Mouse (Mus musculus): Measurements from ENCODE around the gene Bbc3. TPM values are rescaled to one million over a fixed set of nuclear protein-coding genes. Genes with fewer than 3 reads are reported as not detected.
"Not testable (repeated sequence)": the region's sequence is repeated elsewhere in the genome, so short reads cannot be mapped to it uniquely, and the experiment has no call there.

The Bbc3 gene
- 38.5 and 38.7 TPM in 2 replicates for polyA plus RNA-seq (2011; ENCODE audit: insufficient read depth, insufficient read length, low read depth, missing spikeins)

DNA sequence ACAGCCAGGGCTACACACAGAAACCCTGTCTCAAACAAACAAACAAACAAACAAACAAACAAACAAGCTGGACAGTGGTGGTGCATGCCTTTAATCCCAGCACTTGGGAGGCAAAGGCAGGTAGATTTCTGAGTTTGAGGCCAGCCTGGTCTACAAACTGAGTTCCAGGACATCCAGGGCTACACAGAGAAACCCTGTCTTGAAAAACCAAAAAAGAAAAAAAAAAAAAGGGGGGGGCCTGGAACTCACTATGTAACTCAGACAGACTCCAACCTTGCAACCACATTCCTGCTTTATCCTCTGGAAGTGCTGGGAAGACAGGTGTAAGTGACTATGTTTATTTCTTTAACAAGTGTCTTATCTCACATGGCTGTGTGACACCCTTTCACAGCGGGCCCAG lies at the start of gene Bbc3:
Gene Bbc3 (plus strand): TSS at position 301 of the 400 bp plus-strand sequence.
- H3K27me3 ChIP-seq (ENCODE audit: control insufficient read depth, insufficient read depth, low read length, poor library complexity, severe bottlenecking); H3K4me1 ChIP-seq (ENCODE audit: control insufficient read depth, insufficient read depth, low read length); H3K36me3 ChIP-seq (ENCODE audit: control insufficient read depth, insufficient read depth, low read length, poor library complexity, severe bottlenecking); H3K9me3 ChIP-seq (replicated peaks; ENCODE audit: control insufficient read depth, insufficient read depth, low read length, poor library complexity, severe bottlenecking): not testable (repeated sequence)
- peak within 1 kb of the TSS; percentile 47 for H3K4me3 ChIP-seq (ENCODE audit: low read depth, low read length)
- H3K27ac ChIP-seq (ENCODE audit: insufficient read depth, low read length) = peak within 1 kb of the TSS; percentile 85
- H3K9ac ChIP-seq (ENCODE audit: low read depth, poor library complexity, severe bottlenecking) = peak within 1 kb of the TSS; percentile 84

DNA sequence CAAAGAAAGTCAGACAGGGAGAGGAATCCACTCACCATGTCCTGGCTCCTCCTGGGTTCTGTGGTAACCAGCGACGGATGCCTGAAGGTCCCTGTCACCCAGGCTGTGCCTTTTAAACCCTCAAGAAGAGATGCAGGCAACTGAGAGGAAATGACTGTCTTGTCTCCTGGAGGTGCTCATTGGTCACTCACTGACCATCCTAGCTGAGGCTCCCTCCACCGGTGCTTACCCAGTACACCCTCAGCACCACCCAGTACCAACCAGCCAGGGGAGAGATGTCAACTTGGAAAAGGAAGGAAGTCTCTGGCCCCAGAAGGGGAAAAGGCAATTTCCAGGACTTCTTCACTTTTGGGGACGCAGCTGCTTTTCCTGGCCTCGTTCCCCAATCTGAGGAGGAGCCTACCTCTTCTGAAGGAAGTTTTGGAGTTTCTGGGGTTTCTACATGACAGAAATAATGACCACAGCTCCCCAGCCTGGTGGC lies 49.0 kb upstream of the Bbc3 start, which contains the start of gene C5ar1:
Gene C5ar1 (minus strand): TSS at position 431 of the 481 bp plus-strand sequence.
- Histone ChIP-seq H3K36me3 (ENCODE audit: control insufficient read depth, insufficient read depth, low read length, poor library complexity, severe bottlenecking) (no peaks in the 10 kb centered on the region), H3K4me3 (ENCODE audit: low read depth, low read length) (no peak within 1 kb of the TSS), H3K9ac (ENCODE audit: low read depth, poor library complexity, severe bottlenecking) (no peak within 1 kb of the TSS), H3K27me3 (ENCODE audit: control insufficient read depth, insufficient read depth, low read length, poor library complexity, severe bottlenecking) (no peaks in the 10 kb centered on the region), H3K4me1 (ENCODE audit: control insufficient read depth, insufficient read depth, low read length) (no peaks in the 10 kb centered on the region), H3K9me3 (replicated peaks; ENCODE audit: control insufficient read depth, insufficient read depth, low read length, poor library complexity, severe bottlenecking) (no peaks in the 10 kb centered on the region; the same call in 1 of the 2 replicates), H3K27ac (ENCODE audit: insufficient read depth, low read length) (no peak within 1 kb of the TSS)
- TF ChIP-seq CTCF (IDR thresholded peaks at IDR 0.05; ENCODE audit: low read depth, low read length) (no peak), POLR2A (IDR thresholded peaks at IDR 0.05; ENCODE audit: insufficient read depth, low read length) (no peak), EP300 (IDR thresholded peaks at IDR 0.05; ENCODE audit: insufficient read depth, low read depth, low read length) (no peak)

DNA sequence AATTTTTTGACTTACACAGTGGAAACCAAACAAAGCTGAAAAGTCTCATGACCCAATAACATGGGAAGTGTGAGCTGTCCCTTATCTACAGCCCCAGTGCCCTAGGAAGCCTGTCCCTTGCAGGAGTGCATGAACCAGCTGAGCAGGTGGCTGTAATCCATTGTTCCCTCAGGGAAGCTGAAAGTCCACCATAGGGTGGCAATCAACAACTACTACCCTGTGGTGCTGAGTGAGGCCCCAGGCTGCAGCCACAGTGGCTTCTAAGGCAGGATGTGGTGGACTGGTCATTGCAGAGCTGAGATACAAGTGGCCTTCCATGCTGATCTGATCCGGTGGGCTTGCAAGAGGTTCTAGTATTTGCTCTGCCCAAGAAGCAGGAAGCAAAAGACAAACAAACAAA lies 47.1 kb upstream of the Bbc3 start:
- no peak overlapping the region for H3K27ac ChIP-seq (ENCODE audit: insufficient read depth, low read length)
- TF ChIP-seq CTCF (IDR thresholded peaks at IDR 0.05; ENCODE audit: low read depth, low read length) (no peak), POLR2A (IDR thresholded peaks at IDR 0.05; ENCODE audit: insufficient read depth, low read length) (no peak), EP300 (IDR thresholded peaks at IDR 0.05; ENCODE audit: insufficient read depth, low read depth, low read length) (no peak)
- H3K9me3 ChIP-seq (replicated peaks; ENCODE audit: control insufficient read depth, insufficient read depth, low read length, poor library complexity, severe bottlenecking) = no peaks in the 10 kb centered on the region; the same call in none of the 2 replicates
- H3K9ac ChIP-seq (ENCODE audit: low read depth, poor library complexity, severe bottlenecking) = no peak overlapping the region
- no peaks in the 10 kb centered on the region for H3K27me3 ChIP-seq (ENCODE audit: control insufficient read depth, insufficient read depth, low read length, poor library complexity, severe bottlenecking)
- no peaks in the 10 kb centered on the region for H3K4me1 ChIP-seq (ENCODE audit: control insufficient read depth, insufficient read depth, low read length)
- H3K4me3 ChIP-seq (ENCODE audit: low read depth, low read length) = no peak overlapping the region
- no peaks in the 10 kb centered on the region for H3K36me3 ChIP-seq (ENCODE audit: control insufficient read depth, insufficient read depth, low read length, poor library complexity, severe bottlenecking)

DNA sequence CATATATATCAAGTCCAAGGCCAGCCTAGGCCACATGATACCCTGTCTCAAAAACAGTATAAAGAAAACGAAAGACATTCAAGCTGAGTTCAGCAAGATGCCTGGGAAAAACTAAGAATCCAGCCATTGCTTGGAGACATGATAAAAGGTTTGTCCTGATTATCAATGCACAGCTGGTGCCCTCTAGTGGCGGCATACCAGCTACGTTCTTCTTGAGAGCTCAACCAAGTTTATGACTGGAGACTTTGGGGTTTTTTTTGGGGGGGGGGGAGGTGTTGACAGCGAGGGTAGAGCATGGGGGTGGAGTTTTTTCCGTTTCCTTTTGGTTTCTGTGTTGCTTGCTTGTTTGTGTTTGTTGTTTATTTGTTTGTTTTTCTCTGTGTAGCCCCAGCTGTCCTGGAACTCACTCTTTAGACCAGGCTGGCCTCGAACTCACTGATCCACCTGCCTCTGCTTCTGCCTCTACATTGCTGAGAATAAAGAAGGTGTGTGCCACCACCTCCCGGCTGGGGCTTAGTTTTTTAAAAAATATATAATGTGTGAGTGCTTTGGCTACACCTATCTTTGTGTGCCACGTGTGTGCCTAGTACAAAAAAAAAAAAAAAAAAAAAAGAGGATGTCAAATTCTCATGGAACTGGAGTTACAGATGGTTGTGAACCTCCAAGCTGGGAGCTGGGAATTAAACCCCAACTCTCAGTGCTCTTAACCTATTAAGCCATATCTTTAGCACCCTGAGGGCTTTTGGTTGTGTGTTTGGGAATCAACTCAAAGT lies 45.0 kb upstream of the Bbc3 start:
- Histone ChIP-seq H3K27me3 (ENCODE audit: control insufficient read depth, insufficient read depth, low read length, poor library complexity, severe bottlenecking) (no peaks in the 10 kb centered on the region), H3K27ac (ENCODE audit: insufficient read depth, low read length) (no peak overlapping the region), H3K36me3 (ENCODE audit: control insufficient read depth, insufficient read depth, low read length, poor library complexity, severe bottlenecking) (no peaks in the 10 kb centered on the region), H3K4me1 (ENCODE audit: control insufficient read depth, insufficient read depth, low read length) (no peaks in the 10 kb centered on the region), H3K9ac (ENCODE audit: low read depth, poor library complexity, severe bottlenecking) (no peak overlapping the region), H3K9me3 (replicated peaks; ENCODE audit: control insufficient read depth, insufficient read depth, low read length, poor library complexity, severe bottlenecking) (no peaks in the 10 kb centered on the region; the same call in none of the 2 replicates), H3K4me3 (ENCODE audit: low read depth, low read length) (no peak overlapping the region)
- TF ChIP-seq CTCF (IDR thresholded peaks at IDR 0.05; ENCODE audit: low read depth, low read length) (peak; percentile 36), POLR2A (IDR thresholded peaks at IDR 0.05; ENCODE audit: insufficient read depth, low read length) (no peak), EP300 (IDR thresholded peaks at IDR 0.05; ENCODE audit: insufficient read depth, low read depth, low read length) (no peak)

DNA sequence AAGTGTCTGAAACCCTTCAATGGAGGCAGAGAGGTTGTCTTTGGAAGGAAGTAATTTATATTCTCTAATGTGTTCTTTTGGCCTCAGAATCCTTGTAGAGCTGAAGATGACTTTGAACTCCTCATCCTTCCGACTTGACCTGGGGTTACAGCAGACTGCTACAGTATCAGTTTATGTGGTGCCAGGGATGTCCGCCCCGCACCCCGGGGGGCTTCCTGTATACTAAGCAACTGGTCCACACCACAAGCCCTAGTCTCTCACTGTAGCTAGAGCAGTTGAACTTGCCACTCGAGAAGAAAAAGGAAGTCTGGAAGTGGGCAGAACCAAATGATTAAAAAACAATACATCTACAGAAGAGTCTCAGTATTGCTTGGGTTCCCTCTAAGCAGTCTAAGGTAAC lies 44.4 kb upstream of the Bbc3 start:
- Histone ChIP-seq H3K9ac (ENCODE audit: low read depth, poor library complexity, severe bottlenecking) (no peak overlapping the region), H3K27me3 (ENCODE audit: control insufficient read depth, insufficient read depth, low read length, poor library complexity, severe bottlenecking) (no peaks in the 10 kb centered on the region), H3K27ac (ENCODE audit: insufficient read depth, low read length) (no peak overlapping the region), H3K9me3 (replicated peaks; ENCODE audit: control insufficient read depth, insufficient read depth, low read length, poor library complexity, severe bottlenecking) (no peaks in the 10 kb centered on the region; the same call in none of the 2 replicates), H3K36me3 (ENCODE audit: control insufficient read depth, insufficient read depth, low read length, poor library complexity, severe bottlenecking) (no peaks in the 10 kb centered on the region), H3K4me3 (ENCODE audit: low read depth, low read length) (no peak overlapping the region), H3K4me1 (ENCODE audit: control insufficient read depth, insufficient read depth, low read length) (no peaks in the 10 kb centered on the region)
- TF ChIP-seq EP300 (IDR thresholded peaks at IDR 0.05; ENCODE audit: insufficient read depth, low read depth, low read length) (no peak), POLR2A (IDR thresholded peaks at IDR 0.05; ENCODE audit: insufficient read depth, low read length) (no peak), CTCF (IDR thresholded peaks at IDR 0.05; ENCODE audit: low read depth, low read length) (no peak)

DNA sequence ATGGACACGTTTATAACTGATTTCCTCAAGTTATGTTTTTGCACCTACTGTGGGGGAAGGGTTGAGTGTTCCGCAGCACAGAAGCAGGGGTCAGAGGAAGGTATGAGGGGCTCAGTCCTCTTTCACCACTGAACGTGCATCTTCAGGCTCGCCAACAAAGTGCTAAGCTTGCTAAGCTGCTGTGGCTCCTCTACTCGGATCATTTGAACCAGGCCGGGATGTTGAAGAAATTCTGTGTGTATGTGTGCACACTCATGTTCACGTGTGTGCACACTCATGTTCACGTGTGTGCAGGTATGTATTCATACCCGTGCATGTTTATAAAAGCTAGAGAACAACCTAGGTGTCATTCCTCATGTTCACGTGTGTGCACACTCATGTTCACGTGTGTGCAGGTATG lies 42.3 kb upstream of the Bbc3 start:
- H3K4me3 ChIP-seq (ENCODE audit: low read depth, low read length) = no peak overlapping the region
- no peaks in the 10 kb centered on the region; the same call in none of the 2 replicates for H3K9me3 ChIP-seq (replicated peaks; ENCODE audit: control insufficient read depth, insufficient read depth, low read length, poor library complexity, severe bottlenecking)
- no peak overlapping the region for H3K9ac ChIP-seq (ENCODE audit: low read depth, poor library complexity, severe bottlenecking)
- H3K4me1 ChIP-seq (ENCODE audit: control insufficient read depth, insufficient read depth, low read length) = no peaks in the 10 kb centered on the region
- no peaks in the 10 kb centered on the region for H3K27me3 ChIP-seq (ENCODE audit: control insufficient read depth, insufficient read depth, low read length, poor library complexity, severe bottlenecking)
- no peak overlapping the region for H3K27ac ChIP-seq (ENCODE audit: insufficient read depth, low read length)
- TF ChIP-seq EP300 (IDR thresholded peaks at IDR 0.05; ENCODE audit: insufficient read depth, low read depth, low read length) (no peak), CTCF (IDR thresholded peaks at IDR 0.05; ENCODE audit: low read depth, low read length) (no peak), POLR2A (IDR thresholded peaks at IDR 0.05; ENCODE audit: insufficient read depth, low read length) (no peak)
- H3K36me3 ChIP-seq (ENCODE audit: control insufficient read depth, insufficient read depth, low read length, poor library complexity, severe bottlenecking) = no peaks in the 10 kb centered on the region

DNA sequence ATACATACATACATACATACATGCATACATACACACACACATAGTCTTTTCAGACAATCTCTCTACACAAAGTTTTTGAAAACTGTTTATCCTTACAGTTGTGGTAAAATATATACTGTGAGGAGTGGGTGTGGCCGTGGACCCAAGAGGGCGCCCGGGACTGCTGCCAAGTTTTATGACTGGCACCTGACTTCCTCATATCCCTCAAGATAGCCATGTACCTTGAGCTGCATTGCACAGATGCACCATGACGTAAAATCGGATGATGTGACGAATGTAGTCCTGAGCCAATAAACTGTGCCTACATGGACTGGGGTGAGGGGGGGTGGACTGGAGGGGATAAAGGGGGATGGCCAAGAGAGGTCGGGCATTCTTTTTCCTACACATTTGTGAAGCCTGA lies 41.6 kb upstream of the Bbc3 start:
- not testable (repeated sequence) for H3K36me3 ChIP-seq (ENCODE audit: control insufficient read depth, insufficient read depth, low read length, poor library complexity, severe bottlenecking); H3K4me1 ChIP-seq (ENCODE audit: control insufficient read depth, insufficient read depth, low read length); H3K4me3 ChIP-seq (ENCODE audit: low read depth, low read length); H3K27me3 ChIP-seq (ENCODE audit: control insufficient read depth, insufficient read depth, low read length, poor library complexity, severe bottlenecking); H3K9ac ChIP-seq (ENCODE audit: low read depth, poor library complexity, severe bottlenecking); H3K9me3 ChIP-seq (replicated peaks; ENCODE audit: control insufficient read depth, insufficient read depth, low read length, poor library complexity, severe bottlenecking); H3K27ac ChIP-seq (ENCODE audit: insufficient read depth, low read length)

Measured in ES-Bruce4 (cell line).